Mouse (Mus musculus): ENCODE measurements around the gene Mink1.

Gene Mink1

DNA sequence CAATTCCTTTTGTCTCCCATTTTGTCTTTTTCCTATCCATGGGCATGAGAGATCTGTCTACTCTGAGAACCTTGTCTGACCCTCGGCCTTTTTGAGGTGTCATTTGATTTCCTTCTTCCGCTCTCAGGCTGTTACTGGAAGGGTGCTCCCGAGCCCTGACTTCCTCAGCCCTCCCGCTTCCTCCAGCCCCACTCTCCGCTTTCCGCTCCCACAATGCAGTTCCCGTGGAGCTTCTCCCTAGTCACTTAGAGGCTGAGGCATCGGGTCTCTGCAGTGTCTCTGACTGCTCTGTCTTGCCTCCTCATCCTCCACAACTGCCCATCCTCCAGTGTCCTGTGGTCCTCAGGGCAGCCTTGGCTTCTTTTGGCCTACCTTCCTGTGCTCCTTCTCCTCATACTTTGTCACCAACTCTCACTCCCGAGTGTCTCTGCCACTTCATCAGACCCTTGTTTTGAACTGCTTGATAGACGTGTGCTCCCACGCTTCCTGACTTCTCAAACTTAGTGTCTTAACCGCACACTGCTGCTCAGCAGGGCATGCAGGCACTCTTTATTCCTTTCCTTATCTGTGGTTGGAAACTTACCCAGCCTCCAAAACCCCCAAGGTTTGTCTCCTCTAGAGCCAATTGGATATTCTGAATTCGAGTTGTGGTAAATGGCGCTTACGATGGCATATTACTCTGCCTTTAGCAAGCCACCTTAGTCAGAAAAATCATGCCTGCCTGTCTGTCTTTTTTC lies 31.7 kb downstream of the Mink1 start:
- no peak for DNase-seq (ENCODE audit: low read depth, low spot score)

DNA sequence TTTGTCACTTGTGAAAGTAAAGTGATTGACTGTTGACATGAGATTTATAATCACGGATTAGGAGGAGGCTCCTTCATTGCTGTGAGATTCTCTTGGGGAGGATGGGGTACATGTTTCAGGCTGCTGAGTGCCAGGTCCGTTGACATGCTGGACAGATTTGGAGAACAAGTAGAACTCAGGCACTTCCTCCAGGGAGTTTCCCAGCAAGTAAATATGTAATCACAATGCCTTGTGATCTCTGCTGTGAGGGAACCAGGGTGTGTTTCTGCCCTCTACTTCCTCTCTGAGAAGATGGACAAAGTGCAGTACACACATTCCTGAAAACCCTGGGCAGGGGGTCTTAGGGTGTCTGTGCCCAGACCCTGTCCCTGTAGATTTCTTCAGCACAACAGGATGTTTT lies 33.0 kb downstream of the Mink1 start:
- no peak for DNase-seq (ENCODE audit: low read depth, low spot score)

DNA sequence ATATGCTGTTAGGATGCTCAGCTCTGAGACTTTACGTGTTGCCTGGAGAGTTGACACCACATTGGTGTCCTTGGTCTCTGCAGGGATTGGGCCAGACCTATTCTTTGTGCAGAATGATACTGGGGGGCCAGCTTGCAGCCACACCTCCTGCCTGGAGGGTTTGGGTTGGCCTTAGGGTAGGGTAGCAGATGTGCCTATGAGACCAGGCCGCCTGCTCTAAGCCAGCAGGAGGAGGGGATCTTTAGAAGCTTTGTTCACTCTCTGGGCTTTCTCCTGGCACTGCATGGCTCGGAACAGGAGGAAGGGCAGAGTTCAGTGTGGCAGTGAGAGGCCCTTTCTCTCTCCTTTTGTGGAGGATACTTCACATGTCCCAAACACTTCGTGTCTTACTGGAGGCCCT lies 33.4 kb downstream of the Mink1 start:
- no peak for DNase-seq (ENCODE audit: low read depth, low spot score)

DNA sequence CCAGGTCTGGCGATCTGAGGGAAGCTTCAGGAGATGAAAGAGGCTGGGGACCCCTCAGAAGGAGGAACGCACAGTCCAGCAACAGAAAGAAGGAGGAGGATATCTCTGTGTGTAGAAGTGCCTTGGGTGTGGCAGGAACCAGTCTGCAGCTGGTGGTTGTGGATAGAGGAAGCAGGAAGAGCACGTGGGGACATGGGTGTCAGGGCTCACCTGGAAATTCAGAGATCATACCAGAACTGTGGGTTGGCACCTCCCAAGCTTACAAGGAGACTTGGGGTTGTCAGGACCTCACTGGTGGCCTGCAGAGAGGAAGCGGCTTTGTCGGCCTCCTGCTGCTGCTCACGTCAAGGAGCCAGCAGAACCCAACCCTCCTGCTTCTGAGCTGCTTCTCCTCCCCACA lies 34.6 kb downstream of the Mink1 start:
- no peak for DNase-seq (ENCODE audit: low read depth, low spot score)

DNA sequence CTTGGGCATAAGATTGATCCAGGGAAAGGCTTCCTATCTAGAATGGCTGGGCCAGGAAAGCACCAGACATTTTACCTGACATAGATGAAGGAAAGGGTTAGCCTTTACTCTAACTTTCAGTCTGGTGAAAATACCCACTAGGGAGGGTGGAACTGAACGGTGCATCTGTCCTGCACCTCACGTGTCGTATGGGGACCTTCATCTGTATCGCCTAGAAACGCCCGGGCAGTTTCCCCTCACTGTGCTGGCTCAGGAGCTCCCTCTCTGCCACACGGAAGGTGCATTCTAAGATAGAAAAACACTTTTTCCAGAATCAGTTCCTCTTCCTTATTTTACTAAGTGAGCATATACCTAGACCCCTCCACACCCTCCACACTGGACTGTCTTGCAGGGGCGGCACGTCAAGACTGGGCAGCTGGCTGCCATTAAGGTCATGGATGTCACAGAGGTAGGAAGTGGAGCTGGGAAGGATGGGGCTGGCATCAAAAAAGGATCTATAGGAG lies 35.8 kb downstream of the Mink1 start:
- no peak for DNase-seq (ENCODE audit: low read depth, low spot score)

DNA sequence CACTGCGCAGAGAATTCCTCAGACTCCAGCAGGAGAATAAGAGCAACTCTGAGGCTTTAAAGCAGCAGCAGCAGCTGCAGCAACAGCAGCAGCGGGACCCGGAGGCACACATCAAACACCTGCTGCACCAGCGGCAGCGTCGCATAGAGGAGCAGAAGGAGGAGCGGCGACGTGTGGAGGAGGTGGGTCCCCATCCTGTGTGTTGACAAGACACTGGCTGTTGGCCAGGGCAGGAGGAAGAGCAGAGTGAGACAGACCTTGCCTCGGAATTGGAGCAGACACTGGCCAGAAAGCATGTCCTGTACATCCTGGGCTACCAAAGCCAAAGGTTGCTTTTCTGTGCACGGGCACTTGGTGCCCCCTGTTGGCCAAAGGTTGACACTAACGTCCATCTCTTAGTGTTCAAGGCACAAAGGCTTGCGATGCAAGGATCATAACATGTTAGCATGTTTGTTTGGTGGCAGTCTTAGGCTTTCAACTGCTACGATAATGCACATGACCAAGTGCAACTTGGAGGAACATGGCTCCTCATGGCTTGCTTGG lies 42.4 kb downstream of the Mink1 start:
- DNase-seq (ENCODE audit: low read depth, low spot score): peak; percentile 70

DNA sequence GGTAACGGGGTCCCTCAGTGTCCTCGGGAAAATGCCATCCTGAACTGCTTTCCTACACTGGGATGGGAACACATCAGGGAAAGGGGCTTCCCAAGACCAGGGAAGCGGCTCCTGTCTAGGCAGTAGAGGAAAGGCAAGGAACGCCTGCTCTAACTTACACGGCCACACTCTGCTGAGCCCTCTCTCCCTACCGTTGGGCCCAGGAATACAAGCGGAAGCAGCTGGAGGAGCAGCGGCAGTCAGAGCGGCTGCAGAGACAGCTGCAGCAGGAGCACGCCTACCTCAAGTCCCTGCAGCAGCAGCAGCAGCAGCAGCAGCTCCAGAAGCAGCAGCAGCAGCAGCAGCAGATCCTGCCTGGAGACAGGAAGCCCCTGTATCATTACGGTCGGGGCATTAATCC lies 44.0 kb downstream of the Mink1 start:
- DNase-seq (ENCODE audit: low read depth, low spot score): no peak

DNA sequence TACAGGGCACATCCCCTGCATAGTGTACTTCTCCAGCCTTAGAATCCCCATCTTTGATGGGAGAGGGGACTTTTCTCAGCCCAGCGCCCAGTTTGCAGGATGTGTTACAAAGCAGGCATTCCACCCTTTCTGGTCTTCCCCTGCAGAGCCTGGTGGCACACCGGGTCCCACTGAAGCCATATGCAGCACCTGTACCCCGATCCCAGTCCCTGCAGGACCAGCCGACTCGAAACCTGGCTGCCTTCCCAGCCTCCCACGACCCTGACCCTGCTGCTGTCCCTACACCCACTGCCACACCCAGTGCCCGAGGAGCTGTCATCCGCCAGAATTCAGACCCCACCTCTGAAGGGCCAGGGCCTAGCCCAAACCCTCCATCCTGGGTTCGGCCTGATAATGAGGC lies 44.9 kb downstream of the Mink1 start:
- DNase-seq (ENCODE audit: low read depth, low spot score): no peak

DNA sequence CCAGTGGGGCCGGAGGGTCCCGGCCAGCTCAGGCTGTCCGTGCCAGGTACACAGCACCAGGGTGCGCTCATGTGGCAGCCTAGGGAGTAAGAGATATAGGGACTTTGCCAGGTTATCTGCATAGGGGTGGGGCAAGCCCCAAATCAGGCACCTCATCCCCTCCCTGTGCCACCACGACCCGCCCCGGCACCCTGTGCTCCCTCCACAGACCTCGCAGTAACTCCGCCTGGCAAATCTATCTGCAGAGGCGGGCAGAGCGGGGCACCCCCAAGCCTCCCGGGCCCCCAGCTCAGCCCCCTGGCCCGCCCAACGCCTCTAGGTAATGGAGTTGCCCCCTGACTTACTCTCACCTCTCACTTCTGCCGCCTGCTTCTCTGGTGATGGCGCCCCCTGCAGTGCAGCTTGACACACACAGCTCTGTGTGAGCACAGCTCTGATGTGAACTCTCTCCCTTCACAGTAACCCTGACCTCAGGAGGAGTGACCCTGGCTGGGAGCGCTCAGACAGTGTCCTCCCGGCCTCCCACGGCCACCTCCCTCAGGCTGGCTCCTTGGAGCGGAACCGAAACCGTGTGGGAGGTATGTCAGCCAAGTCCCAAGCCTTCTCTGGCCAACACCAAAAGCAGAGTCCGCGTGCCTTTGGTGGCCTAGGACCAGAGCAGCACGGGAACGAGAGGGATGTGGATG lies 45.8 kb downstream of the Mink1 start:
- DNase-seq (ENCODE audit: low read depth, low spot score): peak; percentile 68

DNA sequence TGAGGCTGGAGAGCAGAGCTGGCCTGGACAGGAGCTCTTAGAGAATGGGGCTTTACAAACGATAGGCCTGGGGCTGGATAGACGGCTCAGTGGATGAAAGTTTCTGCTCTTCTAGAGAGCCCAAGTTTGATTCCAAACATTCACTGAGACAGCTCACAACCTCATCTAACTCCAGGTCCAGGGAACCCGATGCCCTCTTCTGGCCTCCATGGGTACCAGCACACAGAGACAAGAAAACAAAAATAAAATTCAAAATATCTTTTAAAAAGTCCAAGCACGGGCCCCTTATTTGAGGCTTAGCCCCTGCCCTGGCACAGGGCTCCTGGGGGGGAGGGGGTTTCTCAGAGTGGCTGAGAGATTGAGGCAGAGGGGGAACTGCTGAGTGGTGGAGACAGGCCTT lies 48.1 kb downstream of the Mink1 start:
- no peak for DNase-seq (ENCODE audit: low read depth, low spot score)

DNA sequence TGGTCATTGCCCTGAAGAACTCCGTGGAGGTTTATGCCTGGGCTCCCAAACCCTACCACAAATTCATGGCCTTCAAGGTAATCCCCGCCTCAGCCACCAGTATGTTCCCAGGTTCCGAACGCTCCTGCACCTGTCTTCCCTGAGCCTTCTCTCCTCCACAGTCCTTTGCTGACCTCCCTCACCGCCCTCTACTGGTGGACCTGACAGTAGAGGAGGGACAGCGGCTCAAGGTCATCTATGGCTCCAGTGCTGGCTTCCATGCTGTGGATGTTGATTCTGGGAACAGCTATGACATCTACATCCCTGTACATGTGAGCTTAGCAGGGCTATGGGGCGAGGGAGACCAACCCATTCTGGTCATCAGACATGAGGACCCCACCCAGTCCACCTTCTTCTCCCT lies 49.8 kb downstream of the Mink1 start:
- DNase-seq (ENCODE audit: low read depth, low spot score): no peak

DNA sequence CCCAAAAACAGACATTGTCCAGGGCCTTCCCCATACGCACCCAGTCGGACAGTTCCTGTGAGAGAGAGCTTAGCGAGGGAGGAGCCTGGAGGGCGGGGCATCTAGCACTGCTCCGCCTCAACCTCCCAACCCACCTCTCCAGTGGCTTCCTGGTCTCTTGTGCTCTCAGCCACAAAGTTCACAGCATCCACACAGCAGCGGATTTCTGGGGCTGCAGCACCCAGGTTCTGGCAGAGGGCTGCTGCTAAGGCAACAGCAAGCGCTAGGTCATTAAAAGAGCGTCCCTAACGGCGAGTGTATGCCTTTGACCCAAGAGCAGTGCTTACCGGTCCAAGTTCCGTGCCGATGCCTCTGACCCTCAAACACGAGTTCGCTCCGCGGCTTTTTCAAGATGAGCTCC lies 52.4 kb downstream of the Mink1 start:
- DNase-seq (ENCODE audit: low read depth, low spot score): peak; percentile 90

DNA sequence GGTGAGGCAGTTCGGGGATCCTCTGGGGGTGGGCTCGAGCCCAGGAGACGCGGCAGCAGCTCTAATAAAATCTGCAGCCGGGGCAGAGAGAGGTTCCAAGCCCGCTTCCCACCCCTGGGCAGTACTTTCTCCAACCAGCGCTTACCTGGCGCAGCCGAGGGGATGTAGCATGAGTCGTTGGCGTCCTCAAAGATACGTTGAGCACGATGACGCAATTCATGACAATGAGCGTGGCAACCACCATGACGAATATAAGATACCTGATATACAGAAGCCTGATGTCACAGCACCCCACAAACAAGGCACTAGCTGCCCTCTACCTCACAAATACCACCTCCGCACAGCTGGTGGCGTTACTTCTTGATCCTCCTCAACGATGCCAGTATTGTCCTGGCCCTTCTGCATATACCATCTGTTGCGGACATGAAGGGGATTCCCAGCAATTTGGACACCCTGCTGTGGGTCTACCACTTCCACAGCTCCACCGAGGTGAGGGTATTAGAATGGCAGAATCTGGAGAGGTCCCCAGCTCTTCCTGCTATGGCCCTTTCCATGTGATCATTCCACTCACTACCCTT lies 52.9 kb downstream of the Mink1 start, which contains the start of gene 4930544D05Rik:
Gene 4930544D05Rik (plus strand): TSS at position 333 of the 578 bp plus-strand sequence.
- DNase-seq (ENCODE audit: low read depth, low spot score): no peak

DNA sequence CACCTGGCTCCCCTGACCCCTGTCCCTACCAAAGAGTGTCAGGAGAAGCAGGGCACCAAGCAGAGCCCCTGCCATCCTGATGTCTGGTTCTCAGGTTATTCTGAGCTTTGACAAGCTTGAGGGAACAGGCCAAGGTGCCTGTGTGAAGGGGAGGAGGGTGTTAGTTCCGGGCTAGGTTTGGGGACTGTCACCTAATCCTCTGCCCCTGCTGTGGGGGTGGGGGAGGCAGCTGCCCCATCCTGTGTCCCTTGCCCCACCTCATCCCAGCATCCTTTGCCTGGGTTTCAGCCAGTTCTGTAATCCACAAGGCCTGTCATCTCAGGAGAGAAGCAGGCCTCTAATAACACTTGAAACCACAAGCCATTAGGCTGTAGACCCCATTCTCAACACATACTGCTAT lies 56.4 kb downstream of the Mink1 start, which contains the start of gene Chrne:
Gene Chrne (minus strand): TSS at position 116 of the 400 bp plus-strand sequence.
- no peak for DNase-seq (ENCODE audit: low read depth, low spot score)

DNA sequence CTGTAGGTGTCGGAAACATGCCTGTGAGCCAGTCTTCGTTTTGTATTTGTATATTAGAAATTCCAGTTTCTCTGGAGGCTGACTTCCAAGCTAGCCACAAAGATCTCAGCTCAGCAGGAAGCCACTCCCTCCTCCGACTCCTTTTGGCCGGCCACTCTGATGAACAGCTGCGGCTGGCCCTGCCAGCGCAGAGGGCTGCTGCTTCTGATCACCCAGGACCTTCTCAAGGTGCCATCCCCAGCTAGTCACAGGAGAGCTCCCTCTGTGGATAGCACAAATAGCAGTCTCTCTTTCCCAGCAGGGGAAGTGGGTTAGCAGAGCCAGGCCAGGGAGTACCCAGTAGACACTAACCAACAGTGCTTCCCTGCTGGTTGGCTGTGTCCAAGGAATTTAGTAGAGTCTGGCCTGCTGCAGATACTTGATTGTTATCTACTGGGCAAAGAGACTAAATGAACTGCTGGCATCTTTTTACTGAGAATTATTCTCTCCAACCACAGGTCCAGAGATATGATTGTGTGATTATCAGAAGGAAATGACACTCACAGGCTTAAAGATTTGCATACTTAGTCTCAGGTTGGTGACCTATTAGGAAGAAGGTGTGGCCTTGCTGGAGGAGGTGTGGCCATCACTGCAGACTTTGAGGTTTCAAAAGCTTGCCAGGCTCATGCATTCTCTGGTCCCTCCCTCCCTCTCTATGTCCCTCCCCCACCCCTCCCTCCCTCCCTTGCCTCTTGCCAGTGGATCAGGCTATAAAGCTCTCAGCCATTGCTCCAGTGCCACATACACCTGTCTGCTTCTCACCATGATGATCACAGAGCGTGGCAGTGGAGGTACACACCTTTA lies 59.5 kb downstream of the Mink1 start:
- peak; percentile 80 for DNase-seq (ENCODE audit: low read depth, low spot score)

DNA sequence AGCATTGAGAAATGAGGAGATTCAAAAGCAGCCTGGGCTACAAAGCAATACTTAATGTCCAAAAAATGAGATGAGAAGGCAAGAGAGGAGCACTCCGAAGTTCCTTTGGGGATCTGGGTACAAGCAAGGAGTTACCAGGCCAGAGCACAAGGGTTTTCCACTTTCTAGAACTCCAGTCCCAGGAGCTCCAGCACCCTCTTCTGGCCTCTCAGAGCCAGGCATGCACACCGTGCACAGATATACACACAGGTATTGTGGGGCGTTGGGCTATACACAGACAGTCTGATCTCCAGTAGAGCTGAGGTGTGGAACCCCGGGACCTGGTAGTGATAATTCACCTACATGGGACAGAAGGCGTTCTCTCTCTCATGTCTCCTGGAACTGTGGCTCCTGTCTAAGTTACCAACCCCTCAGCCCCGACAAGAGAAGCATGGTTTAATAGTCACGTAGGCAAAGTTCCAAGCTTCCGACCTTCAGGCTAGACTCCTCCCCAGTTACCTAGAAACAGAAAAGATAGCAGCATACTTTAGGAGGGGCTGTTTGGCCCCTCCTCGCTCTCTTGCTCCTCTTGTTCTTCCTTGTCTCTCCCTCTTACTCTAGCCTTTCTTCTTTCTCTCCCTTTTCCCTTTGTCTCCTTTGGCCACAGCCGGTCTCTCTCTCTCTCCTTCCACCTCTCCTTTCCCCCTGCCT lies 60.5 kb downstream of the Mink1 start:
- peak; percentile 87 for DNase-seq (ENCODE audit: low read depth, low spot score)

DNA sequence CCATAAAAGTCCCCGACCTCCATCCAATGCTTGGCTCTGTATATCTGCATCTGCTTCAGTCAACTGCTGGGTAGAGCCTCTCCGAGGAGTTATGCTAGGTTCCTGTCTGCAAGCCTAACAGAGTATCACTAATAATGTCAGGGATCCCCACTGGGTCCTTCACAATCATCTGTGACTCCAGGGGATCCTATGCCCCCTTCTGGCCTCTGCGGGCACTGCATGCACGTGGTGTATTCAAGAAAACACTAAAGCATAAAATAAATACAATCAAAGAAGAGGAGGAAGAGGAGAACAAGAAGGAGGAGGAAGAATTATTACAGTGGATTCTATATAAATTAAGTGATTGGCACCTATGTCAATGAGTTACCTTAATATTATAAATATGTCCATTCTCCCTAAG lies 62.8 kb downstream of the Mink1 start:
- peak; percentile 75 for DNase-seq (ENCODE audit: low read depth, low spot score)

DNA sequence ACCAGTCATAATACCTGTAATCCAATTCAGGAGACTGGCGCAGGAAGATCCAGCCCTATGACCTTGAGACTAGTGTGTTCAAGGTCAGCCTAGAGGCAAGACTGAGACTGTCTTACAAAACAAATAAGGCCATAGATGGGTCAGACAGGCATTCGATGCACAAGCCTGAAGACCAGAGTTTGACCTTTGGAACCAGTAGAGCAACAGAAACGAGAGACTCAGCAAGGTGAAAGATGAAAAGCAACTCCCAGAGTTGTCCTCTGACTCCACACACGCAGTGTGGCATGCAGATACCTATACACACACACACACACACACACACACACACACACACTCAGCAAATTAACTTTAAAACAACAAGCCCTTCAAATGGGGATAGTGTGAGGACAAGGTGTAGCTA lies 64.2 kb downstream of the Mink1 start:
- DNase-seq (ENCODE audit: low read depth, low spot score): peak; percentile 35

DNA sequence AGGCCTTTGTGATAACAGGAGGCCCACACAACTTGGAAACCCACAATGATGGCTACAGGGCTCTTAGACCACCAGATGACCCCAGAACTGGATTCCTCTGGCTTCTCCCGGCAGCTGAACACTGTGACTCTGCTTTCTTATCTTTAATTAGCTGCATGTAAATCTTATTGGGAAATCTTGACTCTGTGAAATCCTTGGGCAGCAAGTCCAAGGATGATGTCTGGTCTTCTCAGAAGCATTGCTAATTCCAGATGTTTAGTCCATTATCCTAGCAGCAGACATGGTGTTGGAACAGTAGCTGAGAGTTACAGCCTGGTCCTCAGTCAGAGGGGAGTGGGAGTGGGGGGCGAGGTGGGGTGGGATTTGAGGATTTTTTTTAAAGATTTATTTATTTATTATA lies 65.8 kb downstream of the Mink1 start:
- DNase-seq (ENCODE audit: low read depth, low spot score): no peak

DNA sequence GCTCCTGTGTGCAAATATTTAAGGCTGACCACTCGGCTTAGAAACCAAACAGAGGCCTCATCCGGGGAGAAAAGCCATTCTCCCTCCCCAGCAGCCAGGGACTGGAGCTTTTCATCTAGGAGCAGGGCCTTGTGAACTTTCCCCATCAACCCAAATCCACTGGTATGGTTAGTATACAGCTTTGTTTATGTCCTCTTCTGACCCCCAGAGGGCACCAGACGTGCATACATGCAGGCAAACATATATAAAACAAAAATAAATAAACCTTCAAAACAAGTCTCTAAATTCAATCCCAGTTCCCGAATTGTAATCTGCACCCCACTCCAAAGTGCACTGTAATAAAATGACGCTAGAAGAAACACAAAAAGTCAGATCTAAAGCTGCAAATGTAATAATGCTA lies 66.9 kb downstream of the Mink1 start:
- peak; percentile 49 for DNase-seq (ENCODE audit: low read depth, low spot score)

DNA sequence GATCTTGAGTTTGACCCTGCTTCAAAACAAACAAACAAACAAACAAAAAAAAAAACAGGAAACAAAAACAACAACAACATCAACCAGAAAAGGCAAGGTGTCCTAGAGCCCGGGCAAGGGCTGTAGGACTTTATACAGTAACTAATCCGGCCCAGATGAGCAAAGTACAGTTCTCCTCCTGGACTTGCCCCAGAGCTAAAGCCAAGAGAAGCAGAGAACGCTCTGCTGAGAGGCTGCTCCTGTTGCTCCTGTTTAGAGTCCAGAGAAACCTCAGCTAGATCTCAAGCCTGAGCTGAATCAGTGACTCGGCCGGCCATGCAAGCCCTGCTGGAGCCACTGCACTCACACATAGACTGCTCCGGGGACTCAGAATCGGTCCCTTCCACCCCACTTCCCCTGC lies 67.4 kb downstream of the Mink1 start:
- DNase-seq (ENCODE audit: low read depth, low spot score): no peak

Data from R1 (cell line).